Mouse (Mus musculus) heart, embryonic 16.5 days (tissue): ENCODE measurements around the gene Tmcc3. TPM values are rescaled to one million over a fixed set of nuclear protein-coding genes. Genes with fewer than 3 reads are reported as not detected.

ENCODE experiments used
- ATAC-seq: fragments of 200-750 bp; cut with Nextera tagmentation; replicated peaks from 2 replicates; pipeline ENCODE4 v1.8.0; 2017; ENCODE audit warnings: moderate number of reproducible peaks; ENCODE audit not compliant: insufficient read depth, low FRiP score; ENCODE audit errors: extremely low read depth
- H3K27ac ChIP-seq: fragments of 300-500 bp; sonication (generic); 2 replicates; pipeline ENCODE4 v1.5.1; 2014; ENCODE audit warnings: mild to moderate bottlenecking, low read length, control low read depth, moderate library complexity
- H3K27me3 ChIP-seq: fragments of 300-500 bp; sonication (generic); 2 replicates; pipeline ENCODE4 v1.6.1; 2014; ENCODE audit warnings: low read length, mixed read lengths; ENCODE audit not compliant: control insufficient read depth, insufficient read depth
- H3K36me3 ChIP-seq: fragments of 300-500 bp; sonication (generic); 2 replicates; pipeline ENCODE4 v1.6.1; 2014; ENCODE audit not compliant: control insufficient read depth, insufficient read depth
- H3K4me1 ChIP-seq: fragments of 300-500 bp; sonication (generic); 2 replicates; pipeline ENCODE4 v1.6.1; 2014; ENCODE audit warnings: low read length, mixed read lengths; ENCODE audit not compliant: control insufficient read depth, insufficient read depth
- H3K4me2 ChIP-seq: fragments of 300-500 bp; sonication (generic); 2 replicates; pipeline ENCODE4 v1.6.1; 2014; ENCODE audit warnings: low read depth, mild to moderate bottlenecking, control low read depth, low read length
- H3K4me3 ChIP-seq: fragments of 300-500 bp; sonication (generic); 2 replicates; pipeline ENCODE4 v1.5.1; 2014; ENCODE audit warnings: mild to moderate bottlenecking, control low read depth, low read length
- H3K9ac ChIP-seq: fragments of 300-500 bp; sonication (generic); 2 replicates; pipeline ENCODE4 v1.6.1; 2014; ENCODE audit warnings: low read length, control low read depth
- H3K9me3 ChIP-seq: fragments of 300-500 bp; sonication (generic); replicated peaks from 2 replicates; pipeline ENCODE4 v1.6.1; 2016; ENCODE audit warnings: low read length; ENCODE audit not compliant: control insufficient read depth
- WGBS: fragments of 180-500 bp; shearing (Covaris S2); extraction: QIAGEN DNeasy Blood & Tissue Kit; methylation state at CpG from one replicate; pipeline ENCODE4 v1.1.7; 2014; 5-methylcytosine and 5-hydroxymethylcytosine counted together
- polyA plus RNA-seq: library from polyadenylated mRNA; unstranded; fragments of >200 nt; fragmentation: Nextera tagmentation; extraction: Ambion mirVana; gene quantifications from 2 replicates; pipeline ENCODE4 v1.2.1, GENCODE M21; 2015

The Tmcc3 gene
- polyA plus RNA-seq, 1 experiment from 2014 or later: 11.4 TPM

GRCm38 (mm10) chr10:94601034-94601433 is 289.3 kb downstream of the Tmcc3 start:
- H3K4me2 ChIP-seq: no peak overlapping the region
- H3K36me3 ChIP-seq: no peaks in the 10 kb centered on the region
- no peak overlapping the region for H3K27ac ChIP-seq
- no peaks in the 10 kb centered on the region for H3K4me1 ChIP-seq
- no peak for ATAC-seq
- H3K4me3 ChIP-seq: no peak overlapping the region
- peaks cover 6% of the 10 kb centered on the region; the same call in 1 of the 2 replicates for H3K9me3 ChIP-seq
- 77% methylated on average over 6 of the region's 6 CpGs for WGBS
- no peaks in the 10 kb centered on the region for H3K27me3 ChIP-seq
- H3K9ac ChIP-seq: no peak overlapping the region

DNA sequence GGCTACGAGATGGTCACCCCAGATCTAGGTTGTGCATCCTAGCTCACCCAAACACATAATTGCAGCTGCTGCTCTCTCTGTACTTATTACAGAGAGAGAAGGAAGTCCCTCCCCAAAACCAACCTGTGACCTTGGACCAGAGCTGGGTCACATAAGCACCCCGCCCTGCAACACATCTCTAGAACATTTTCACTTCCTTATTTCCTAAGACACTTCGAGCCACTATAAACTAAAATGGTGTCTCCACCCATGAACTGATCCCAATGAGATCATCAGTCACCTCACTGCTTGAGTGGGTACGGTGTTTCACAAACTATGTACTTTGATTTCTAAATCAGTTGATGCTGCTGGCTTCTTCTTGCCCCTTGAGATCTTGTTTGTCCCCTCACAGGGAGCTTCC is 293.7 kb downstream of the Tmcc3 start:
- Histone ChIP-seq H3K4me3 (no peak overlapping the region), H3K4me1 (no peaks in the 10 kb centered on the region), H3K27ac (no peak overlapping the region), H3K27me3 (no peaks in the 10 kb centered on the region), H3K4me2 (no peak overlapping the region), H3K36me3 (no peaks in the 10 kb centered on the region), H3K9me3 (peaks cover 6% of the 10 kb centered on the region; the same call in 1 of the 2 replicates), H3K9ac (no peak overlapping the region)
- 74% methylated on average over 4 of the region's 4 CpGs for WGBS
- no peak for ATAC-seq

GRCm38 (mm10) chr10:94609309-94609777 is 297.6 kb downstream of the Tmcc3 start:
- Histone ChIP-seq H3K4me3 (no peak overlapping the region), H3K27me3 (no peaks in the 10 kb centered on the region), H3K4me1 (no peaks in the 10 kb centered on the region), H3K9ac (no peak overlapping the region), H3K27ac (no peak overlapping the region), H3K4me2 (no peak overlapping the region), H3K36me3 (no peaks in the 10 kb centered on the region), H3K9me3 (no peaks in the 10 kb centered on the region)
- peak; percentile 58 for ATAC-seq
- 53% methylated on average over 5 of the region's 5 CpGs for WGBS

GRCm38 (mm10) chr10:94611228-94611968 is 299.6 kb downstream of the Tmcc3 start:
- no peak for ATAC-seq

GRCm38 (mm10) chr10:94611969-94612440 is 300.3 kb downstream of the Tmcc3 start:
- ATAC-seq: peak; percentile 78
- Histone ChIP-seq H3K9me3 (no peaks in the 10 kb centered on the region), H3K27ac (no peak overlapping the region), H3K4me2 (no peak overlapping the region), H3K4me1 (no peaks in the 10 kb centered on the region), H3K9ac (no peak overlapping the region), H3K27me3 (no peaks in the 10 kb centered on the region), H3K36me3 (no peaks in the 10 kb centered on the region), H3K4me3 (no peak overlapping the region)
- 57% methylated on average over 4 of the region's 4 CpGs for WGBS

More at GRCm38 (mm10) chr10:94611228-94611968, 299.6 kb downstream of the Tmcc3 start:
- Histone ChIP-seq H3K36me3 (no peaks in the 10 kb centered on the region), H3K27me3 (no peaks in the 10 kb centered on the region), H3K9me3 (no peaks in the 10 kb centered on the region), H3K4me1 (no peaks in the 10 kb centered on the region), H3K4me3 (no peak overlapping the region), H3K4me2 (no peak overlapping the region), H3K27ac (no peak overlapping the region), H3K9ac (no peak overlapping the region)
- WGBS: 58% methylated on average over 13 of the region's 13 CpGs

- no peak overlapping the region for H3K27ac ChIP-seq
- no peak overlapping the region for H3K4me3 ChIP-seq
- H3K9me3 ChIP-seq: no peaks in the 10 kb centered on the region
- H3K4me2 ChIP-seq: no peak overlapping the region
- ATAC-seq: no peak
- H3K27me3 ChIP-seq: peaks cover 12% of the 10 kb centered on the region; the same call in 1 of the 2 replicates
- H3K4me1 ChIP-seq: no peaks in the 10 kb centered on the region
- 86% methylated on average over 5 of the region's 5 CpGs for WGBS
- H3K36me3 ChIP-seq: no peaks in the 10 kb centered on the region
- H3K9ac ChIP-seq: no peak overlapping the region
These were observed 307.8 kb downstream of the Tmcc3 start for GRCm38 (mm10) chr10:94619586-94619985.

GRCm38 (mm10) chr10:94620561-94620960 is 308.8 kb downstream of the Tmcc3 start:
- Histone ChIP-seq H3K36me3 (no peaks in the 10 kb centered on the region), H3K27me3 (peaks cover 12% of the 10 kb centered on the region; the same call in 1 of the 2 replicates), H3K9ac (no peak overlapping the region), H3K4me3 (no peak overlapping the region), H3K27ac (no peak overlapping the region), H3K9me3 (no peaks in the 10 kb centered on the region), H3K4me1 (no peaks in the 10 kb centered on the region), H3K4me2 (no peak overlapping the region)
- no peak for ATAC-seq
- WGBS: 54% methylated on average over 6 of the region's 6 CpGs

DNA sequence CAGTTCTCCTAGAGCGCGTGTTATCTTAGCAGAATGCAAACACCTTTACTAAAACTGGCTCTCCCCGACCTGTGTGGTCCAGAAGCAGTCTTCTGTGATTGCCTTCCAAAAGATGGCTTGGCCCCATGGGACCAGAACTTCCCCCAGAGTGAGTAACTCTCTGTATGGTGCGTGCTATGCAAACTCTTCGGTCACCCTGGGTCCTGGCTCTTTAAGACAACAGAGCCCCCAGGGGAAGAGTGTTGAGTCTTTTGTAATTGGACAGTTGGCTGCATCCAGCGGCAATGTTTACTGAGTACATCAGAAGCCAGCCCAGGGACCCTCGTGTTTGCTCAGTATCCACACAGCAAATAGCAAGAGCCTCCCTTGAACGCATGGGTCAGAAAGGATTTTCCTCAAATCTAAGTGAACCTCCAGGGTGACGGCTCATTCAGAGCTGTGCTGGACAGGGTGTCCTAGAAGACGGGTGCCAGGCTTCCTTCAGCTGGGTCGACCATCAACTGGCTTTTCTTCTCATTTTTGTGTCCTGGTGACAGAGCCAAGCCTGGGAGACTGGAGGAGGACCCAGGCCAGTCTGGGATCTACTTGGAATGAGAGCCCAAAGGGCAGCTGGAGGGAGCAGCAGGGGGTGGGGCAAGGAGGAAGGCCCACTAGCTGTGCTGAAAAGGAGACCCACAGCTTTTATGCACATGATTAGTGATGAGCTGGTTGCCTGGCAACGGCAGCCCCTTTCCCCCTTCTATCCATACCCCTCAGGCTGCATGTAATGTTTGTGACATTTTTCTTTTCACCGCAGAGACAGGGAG is 309.9 kb downstream of the Tmcc3 start:
- no peak overlapping the region for H3K4me3 ChIP-seq
- H3K9me3 ChIP-seq: no peaks in the 10 kb centered on the region
- H3K36me3 ChIP-seq: no peaks in the 10 kb centered on the region
- H3K27me3 ChIP-seq: peaks cover 14% of the 10 kb centered on the region; the same call in 1 of the 2 replicates
- H3K4me2 ChIP-seq: no peak overlapping the region
- no peaks in the 10 kb centered on the region for H3K4me1 ChIP-seq
- ATAC-seq: no peak
- no peak overlapping the region for H3K27ac ChIP-seq
- H3K9ac ChIP-seq: no peak overlapping the region
- 16% methylated on average over 13 of the region's 13 CpGs for WGBS

GRCm38 (mm10) chr10:94622281-94622680 is 310.5 kb downstream of the Tmcc3 start:
- Histone ChIP-seq H3K9me3 (no peaks in the 10 kb centered on the region), H3K27ac (no peak overlapping the region), H3K9ac (no peak overlapping the region), H3K27me3 (peaks cover 14% of the 10 kb centered on the region; the same call in 1 of the 2 replicates), H3K36me3 (no peaks in the 10 kb centered on the region), H3K4me2 (no peak overlapping the region), H3K4me1 (no peaks in the 10 kb centered on the region), H3K4me3 (no peak overlapping the region)
- 58% methylated on average over 5 of the region's 5 CpGs for WGBS
- no peak for ATAC-seq
